23 mouse cellular contexts compared by ENCODE assay signal in the genomic region with DNA sequence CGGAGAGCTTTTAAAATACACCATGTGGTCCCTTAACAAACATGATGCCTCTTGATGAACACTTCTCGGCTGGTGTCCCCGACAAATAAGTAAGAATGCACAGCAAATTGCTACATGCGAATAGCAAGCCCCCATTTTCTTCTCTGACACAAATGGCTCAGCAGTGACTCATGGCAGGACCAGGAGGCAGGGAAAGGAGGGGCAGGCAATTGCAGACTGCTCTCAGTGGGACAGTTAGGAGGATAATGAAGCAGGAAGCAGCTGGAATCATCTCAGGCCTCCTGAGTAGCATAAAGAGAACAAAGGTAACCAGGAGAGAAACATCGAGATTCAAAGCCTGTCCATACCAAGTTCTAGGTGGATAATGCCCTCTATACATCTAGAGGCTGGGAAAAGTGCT.
DNase-seq lines count a peak whose midpoint lies in the region; ATAC-seq and TF ChIP-seq lines count a peak whose summit lies in the region.
"Had no signal": no experiment of that assay in that cellular context is flagged by ENCODE, and none has a peak within 500 bp of the region (broad histone marks: within the 10 kb centered on the region; RNA-seq: fewer than 3 reads in every experiment).

No protein-coding gene starts in this region.

- 25% methylated on average over 5 of the region's 5 CpGs for WGBS in forebrain, embryonic 15.5 days
- WGBS in forebrain, embryonic 16.5 days, result 25% methylated on average over 5 of the region's 5 CpGs
- 30% methylated on average over 5 of the region's 5 CpGs for WGBS in hindbrain, embryonic 13.5 days
- 17% methylated on average over 5 of the region's 5 CpGs for WGBS in neural tube, embryonic 14.5 days

- no peaks in the 10 kb centered on the region for H3K36me3 ChIP-seq in forebrain, embryonic 15.5 days
- H3K36me3 ChIP-seq in forebrain, embryonic 16.5 days (ENCODE audit: control insufficient read depth, insufficient read depth), result no peaks in the 10 kb centered on the region
- H3K36me3 ChIP-seq in hindbrain, embryonic 13.5 days, result no peaks in the 10 kb centered on the region
- H3K36me3 ChIP-seq in neural tube, embryonic 14.5 days (ENCODE audit: control insufficient read depth, insufficient read depth, low read length), result no peaks in the 10 kb centered on the region
- H3K36me3 ChIP-seq: heart, embryonic 15.5 days; intestine, embryonic 15.5 days; limb, embryonic 13.5 days; liver, embryonic 12.5 days; midbrain, embryonic 12.5 days had no signal

- peak; percentile 72 for DNase-seq in brain, embryonic 14.5 days (ENCODE audit: low read depth)
- DNase-seq in urinary bladder, adult 2 months (ENCODE audit: low spot score), result no peak
- DNase-seq: adrenal gland, postnatal 36 days; cerebellum, adult 11-12 months; cerebellum, postnatal 10 days; gastrocnemius, adult 2 months; heart, postnatal 4 days; kidney, adult 8-10 months; kidney, postnatal 10 days; layer of hippocampus, postnatal 36 days; lung, adult 18-20 months; lung, postnatal 14 days; right cerebral cortex, postnatal 25 days had no signal

- H3K4me1 ChIP-seq in forebrain, embryonic 15.5 days, result peaks cover 27% of the 10 kb centered on the region
- peaks cover 14% of the 10 kb centered on the region; the same call in 1 of the 2 replicates for H3K4me1 ChIP-seq in forebrain, embryonic 16.5 days (replicated peaks; ENCODE audit: control insufficient read depth, insufficient read depth, low read length)
- H3K4me1 ChIP-seq in hindbrain, embryonic 13.5 days (replicated peaks), result peaks cover 39% of the 10 kb centered on the region
- H3K4me1 ChIP-seq in neural tube, embryonic 14.5 days (ENCODE audit: control insufficient read depth, insufficient read depth, low read length), result no peaks in the 10 kb centered on the region
- H3K4me1 ChIP-seq: intestine, embryonic 15.5 days; liver, embryonic 12.5 days had no signal

- no peak for TF ChIP-seq CTCF in brain, embryonic 14.5 days (IDR thresholded peaks at IDR 0.05; ENCODE audit: borderline replicate concordance, extremely low read depth, insufficient read depth, insufficient read length)

- H3K4me3 ChIP-seq in forebrain, embryonic 15.5 days, result no peak overlapping the region
- no peak overlapping the region for H3K4me3 ChIP-seq in forebrain, embryonic 16.5 days (replicated peaks; ENCODE audit: low read length)
- no peak overlapping the region for H3K4me3 ChIP-seq in hindbrain, embryonic 13.5 days
- no peak overlapping the region for H3K4me3 ChIP-seq in neural tube, embryonic 14.5 days (ENCODE audit: low read depth, low read length)
- H3K4me3 ChIP-seq: gastrocnemius, adult 2 months; heart, embryonic 15.5 days; intestine, embryonic 15.5 days; limb, embryonic 13.5 days; liver, embryonic 12.5 days; midbrain, embryonic 12.5 days had no signal

- TF ChIP-seq POLR2A in brain, embryonic 14.5 days (IDR thresholded peaks at IDR 0.05; ENCODE audit: borderline replicate concordance, extremely low read depth, insufficient read depth, insufficient read length, poor library complexity, severe bottlenecking), result no peak

- H3K9ac ChIP-seq in forebrain, embryonic 15.5 days (replicated peaks), result no peak overlapping the region
- no peak overlapping the region for H3K9ac ChIP-seq in forebrain, embryonic 16.5 days (replicated peaks; ENCODE audit: low read depth, low read length)
- H3K9ac ChIP-seq in hindbrain, embryonic 13.5 days, result no peak overlapping the region
- H3K9ac ChIP-seq in neural tube, embryonic 14.5 days (replicated peaks; ENCODE audit: low read depth, low read length), result no peak overlapping the region
- H3K9ac ChIP-seq: heart, embryonic 15.5 days; intestine, embryonic 15.5 days; limb, embryonic 13.5 days; liver, embryonic 12.5 days; midbrain, embryonic 12.5 days had no signal

- H3K27me3 ChIP-seq in forebrain, embryonic 15.5 days, result no peaks in the 10 kb centered on the region
- no peaks in the 10 kb centered on the region for H3K27me3 ChIP-seq in forebrain, embryonic 16.5 days (replicated peaks; ENCODE audit: control insufficient read depth, insufficient read depth, low read length)
- no peaks in the 10 kb centered on the region for H3K27me3 ChIP-seq in hindbrain, embryonic 13.5 days
- H3K27me3 ChIP-seq in neural tube, embryonic 14.5 days (ENCODE audit: control insufficient read depth, insufficient read depth, low read length), result no peaks in the 10 kb centered on the region
- H3K27me3 ChIP-seq: heart, embryonic 15.5 days; intestine, embryonic 15.5 days; limb, embryonic 13.5 days; liver, embryonic 12.5 days; midbrain, embryonic 12.5 days had no signal

- H3K4me2 ChIP-seq in forebrain, embryonic 15.5 days (replicated peaks), result no peak overlapping the region
- H3K4me2 ChIP-seq in forebrain, embryonic 16.5 days (ENCODE audit: low read length), result no peak overlapping the region
- no peak overlapping the region for H3K4me2 ChIP-seq in hindbrain, embryonic 13.5 days
- no peak overlapping the region for H3K4me2 ChIP-seq in neural tube, embryonic 14.5 days (ENCODE audit: low read depth, low read length)
- H3K4me2 ChIP-seq: heart, embryonic 15.5 days; intestine, embryonic 15.5 days; limb, embryonic 13.5 days; liver, embryonic 12.5 days; midbrain, embryonic 12.5 days had no signal

- peak overlapping the region; percentile 17; the same call in 1 of the 2 replicates for H3K27ac ChIP-seq in forebrain, embryonic 15.5 days (replicated peaks)
- H3K27ac ChIP-seq in forebrain, embryonic 16.5 days (ENCODE audit: low read length), result no peak overlapping the region
- peak overlapping the region; percentile 56 for H3K27ac ChIP-seq in hindbrain, embryonic 13.5 days
- peak overlapping the region; percentile 13; the same call in 1 of the 2 replicates for H3K27ac ChIP-seq in neural tube, embryonic 14.5 days (ENCODE audit: low read depth, low read length)
- H3K27ac ChIP-seq: gastrocnemius, adult 2 months; heart, embryonic 15.5 days; intestine, embryonic 15.5 days; limb, embryonic 13.5 days; liver, embryonic 12.5 days; midbrain, embryonic 12.5 days had no signal

- ATAC-seq in forebrain, embryonic 15.5 days (replicated peaks), result no peak
- ATAC-seq in forebrain, embryonic 16.5 days, result no peak
- peak; percentile 74; the same call in 1 of the 2 replicates for ATAC-seq in hindbrain, embryonic 13.5 days (ENCODE audit: low FRiP score)
- peak; percentile 72; the same call in 1 of the 2 replicates for ATAC-seq in neural tube, embryonic 14.5 days (ENCODE audit: low read depth)
- no peak for ATAC-seq in megakaryocyte, adult 5-6 weeks (ENCODE audit: poor library complexity, severe bottlenecking)
- ATAC-seq: intestine, embryonic 15.5 days; liver, embryonic 12.5 days had no signal

- no peaks in the 10 kb centered on the region for H3K9me3 ChIP-seq in forebrain, embryonic 15.5 days
- no peaks in the 10 kb centered on the region for H3K9me3 ChIP-seq in forebrain, embryonic 16.5 days (ENCODE audit: control insufficient read depth, low read length)
- H3K9me3 ChIP-seq in hindbrain, embryonic 13.5 days, result no peaks in the 10 kb centered on the region
- no peaks in the 10 kb centered on the region for H3K9me3 ChIP-seq in neural tube, embryonic 14.5 days (ENCODE audit: control insufficient read depth, low read length)
- H3K9me3 ChIP-seq: heart, embryonic 15.5 days; intestine, embryonic 15.5 days; limb, embryonic 13.5 days; liver, embryonic 12.5 days; midbrain, embryonic 12.5 days had no signal

Comparison
In these comparisons a context has a peak if more than half of its experiments do, and no peak if none do; other contexts are left out.
1. ATAC-seq: peak in hindbrain, embryonic 13.5 days (single experiment) and neural tube, embryonic 14.5 days (single experiment); none in forebrain, embryonic 15.5 days (single experiment), forebrain, embryonic 16.5 days (single experiment) and megakaryocyte, adult 5-6 weeks (single experiment).